Mouse (Mus musculus) intestine, embryonic 14.5 days (tissue): Measurements from ENCODE around the gene Abi3bp. TPM values are rescaled to one million over a fixed set of nuclear protein-coding genes. Genes with fewer than 3 reads are reported as not detected.
A peak's percentile ranks its signal among the peaks of the same experiment; 100 is the strongest.

ENCODE experiments used
- ATAC-seq: fragments of 200-750 bp; cut with Nextera tagmentation; replicated peaks from 2 replicates; pipeline ENCODE4 v1.8.0; 2017; ENCODE audit warnings: low read depth, moderate number of reproducible peaks, moderate TSS enrichment, moderate library complexity; ENCODE audit not compliant: low FRiP score, low TSS enrichment
- DNase-seq: peaks from one replicate; pipeline ENCODE4 v3.0.0-alpha.2; 2018; ENCODE audit warnings: low spot score
- H3K27ac ChIP-seq: fragments of 300-500 bp; sonication (generic); 2 replicates; pipeline ENCODE4 v1.5.1; 2014; ENCODE audit warnings: low read depth, mild to moderate bottlenecking, control low read depth
- H3K27me3 ChIP-seq: fragments of 300-500 bp; sonication (generic); replicated peaks from 2 replicates; pipeline ENCODE4 v1.6.1; 2014; ENCODE audit warnings: low read length, control low read depth; ENCODE audit not compliant: control insufficient read depth, insufficient read depth
- H3K36me3 ChIP-seq: fragments of 300-500 bp; sonication (generic); 2 replicates; pipeline ENCODE4 v1.6.1; 2014; ENCODE audit warnings: low read length, control low read depth; ENCODE audit not compliant: control insufficient read depth, insufficient read depth
- H3K4me1 ChIP-seq: fragments of 300-500 bp; sonication (generic); replicated peaks from 2 replicates; pipeline ENCODE4 v1.6.1; 2014; ENCODE audit warnings: low read length, control low read depth, mixed read lengths; ENCODE audit not compliant: control insufficient read depth, insufficient read depth
- H3K4me2 ChIP-seq: fragments of 300-500 bp; sonication (generic); 2 replicates; pipeline ENCODE4 v1.6.1; 2014; ENCODE audit warnings: low read length
- H3K4me3 ChIP-seq: fragments of 300-500 bp; sonication (generic); 2 replicates; pipeline ENCODE4 v1.5.1; 2014; ENCODE audit warnings: low read depth, low read length, control low read depth, mixed read lengths
- H3K9ac ChIP-seq: fragments of 300-500 bp; sonication (generic); 2 replicates; pipeline ENCODE4 v1.6.1; 2014; ENCODE audit warnings: mild to moderate bottlenecking, low read length
- H3K9me3 ChIP-seq: fragments of 300-500 bp; sonication (generic); 2 replicates; pipeline ENCODE4 v1.6.1; 2016; ENCODE audit warnings: low read length, control low read depth; ENCODE audit not compliant: control insufficient read depth
- WGBS: fragments of 180-500 bp; shearing (Covaris S2); extraction: QIAGEN DNeasy Blood & Tissue Kit; methylation state at CpG from one replicate; pipeline ENCODE4 v1.1.7; 2014; 5-methylcytosine and 5-hydroxymethylcytosine counted together
- polyA plus RNA-seq: library from polyadenylated mRNA; unstranded; fragments of >200 nt; fragmentation: Nextera tagmentation; extraction: Ambion mirVana; gene quantifications from 2 replicates; pipeline ENCODE4 v1.2.1, GENCODE M21; 2014

Abi3bp gene
- polyA plus RNA-seq, 1 experiment from 2014 or later: 12.9 TPM

GRCm38 (mm10) chr16:56686747-56687146 is 209.1 kb downstream of the Abi3bp start:
- Histone ChIP-seq H3K27ac (no peak overlapping the region), H3K4me1 (no peaks in the 10 kb centered on the region), H3K4me2 (no peak overlapping the region), H3K4me3 (no peak overlapping the region), H3K9me3 (no peaks in the 10 kb centered on the region), H3K27me3 (no peaks in the 10 kb centered on the region), H3K9ac (no peak overlapping the region), H3K36me3 (peaks cover 62% of the 10 kb centered on the region)
- 88% methylated on average over 5 of the region's 5 CpGs for WGBS
- no peak for ATAC-seq
- no peak for DNase-seq

GRCm38 (mm10) chr16:56690715-56691114 is 213.0 kb downstream of the Abi3bp start:
- no peaks in the 10 kb centered on the region for H3K9me3 ChIP-seq
- H3K4me1 ChIP-seq: no peaks in the 10 kb centered on the region
- DNase-seq (no peak), ATAC-seq (no peak)
- H3K36me3 ChIP-seq: peaks cover 78% of the 10 kb centered on the region
- no peak overlapping the region for H3K4me3 ChIP-seq
- H3K4me2 ChIP-seq: no peak overlapping the region
- no peak overlapping the region for H3K27ac ChIP-seq
- WGBS: 96% methylated on average over 7 of the region's 7 CpGs
- no peak overlapping the region for H3K9ac ChIP-seq
- no peaks in the 10 kb centered on the region for H3K27me3 ChIP-seq

DNA sequence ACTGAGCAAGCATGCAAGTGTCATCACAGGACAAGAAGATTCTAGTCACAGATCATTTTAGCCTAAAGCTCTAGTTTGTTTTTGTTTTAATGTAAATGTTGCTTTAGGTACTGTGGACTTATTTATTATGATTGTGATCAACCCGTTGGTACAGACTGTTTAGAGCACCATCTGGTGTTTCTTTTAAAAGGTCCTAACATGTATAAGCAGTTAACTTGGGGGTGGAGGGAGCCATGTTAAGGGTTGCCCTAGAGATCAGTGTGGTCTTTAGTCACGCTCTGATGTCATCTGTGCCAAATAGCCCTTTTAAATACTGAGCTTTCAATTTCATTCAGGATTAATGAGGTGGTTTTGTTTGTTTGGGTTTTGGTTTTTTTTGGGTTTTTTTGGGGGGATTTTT is 218.8 kb downstream of the Abi3bp start:
- no peak for ATAC-seq
- Histone ChIP-seq H3K9ac (no peak overlapping the region), H3K36me3 (peaks cover 78% of the 10 kb centered on the region)

DNA sequence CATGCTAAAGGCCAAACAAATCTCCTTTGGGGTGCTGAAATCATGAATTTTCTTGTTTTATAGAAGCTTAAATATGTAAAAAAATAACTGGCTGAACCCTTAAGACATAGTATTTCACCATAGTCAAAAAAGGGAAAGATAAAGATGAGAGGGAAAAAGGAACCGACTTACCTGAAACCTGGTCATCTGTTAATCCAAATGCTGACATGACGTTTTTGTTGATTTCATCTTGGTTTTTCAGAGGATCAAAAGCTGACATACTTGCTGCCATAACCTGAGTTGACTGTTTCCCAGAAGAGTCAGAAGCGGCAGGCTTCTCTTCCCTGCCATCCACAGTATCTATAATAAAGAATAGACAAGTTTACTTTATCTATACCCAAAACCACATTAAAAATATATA is 223.2 kb downstream of the Abi3bp start:
- DNase-seq (no peak), ATAC-seq (no peak)
- Histone ChIP-seq H3K4me3 (no peak overlapping the region), H3K36me3 (peaks cover 69% of the 10 kb centered on the region), H3K9me3 (no peaks in the 10 kb centered on the region), H3K27me3 (no peaks in the 10 kb centered on the region), H3K9ac (no peak overlapping the region), H3K4me2 (no peak overlapping the region), H3K4me1 (no peaks in the 10 kb centered on the region), H3K27ac (no peak overlapping the region)
- 93% methylated on average over 3 of the region's 3 CpGs for WGBS

More for the DNA sequence above, 218.8 kb downstream of the Abi3bp start:
- DNase-seq: no peak
- H3K27ac ChIP-seq: no peak overlapping the region
- 71% methylated on average over 2 of the region's 2 CpGs for WGBS
- H3K4me1 ChIP-seq: no peaks in the 10 kb centered on the region
- H3K4me3 ChIP-seq: no peak overlapping the region
- no peaks in the 10 kb centered on the region for H3K27me3 ChIP-seq
- H3K4me2 ChIP-seq: no peak overlapping the region
- no peaks in the 10 kb centered on the region for H3K9me3 ChIP-seq

GRCm38 (mm10) chr16:56705731-56706130 is 228.1 kb downstream of the Abi3bp start:
- H3K36me3 ChIP-seq: peaks cover 74% of the 10 kb centered on the region

GRCm38 (mm10) chr16:56710071-56710470 is 232.4 kb downstream of the Abi3bp start:
- no peaks in the 10 kb centered on the region for H3K9me3 ChIP-seq
- H3K27ac ChIP-seq: no peak overlapping the region
- H3K9ac ChIP-seq: no peak overlapping the region
- H3K36me3 ChIP-seq: peaks cover 63% of the 10 kb centered on the region
- ATAC-seq (no peak), DNase-seq (no peak)
- whole genome bisulfite sequencing: 85% methylated on average over 3 of the region's 3 CpGs
- no peaks in the 10 kb centered on the region for H3K4me1 ChIP-seq
- H3K4me2 ChIP-seq: no peak overlapping the region
- H3K27me3 ChIP-seq: no peaks in the 10 kb centered on the region
- no peak overlapping the region for H3K4me3 ChIP-seq

More at GRCm38 (mm10) chr16:56705731-56706130, 228.1 kb downstream of the Abi3bp start:
- Histone ChIP-seq H3K4me3 (no peak overlapping the region), H3K9ac (no peak overlapping the region), H3K4me2 (no peak overlapping the region), H3K27me3 (no peaks in the 10 kb centered on the region), H3K9me3 (no peaks in the 10 kb centered on the region), H3K4me1 (no peaks in the 10 kb centered on the region), H3K27ac (no peak overlapping the region)
- ATAC-seq (no peak), DNase-seq (no peak)
- 78% methylated on average over 3 of the region's 3 CpGs for WGBS

DNA sequence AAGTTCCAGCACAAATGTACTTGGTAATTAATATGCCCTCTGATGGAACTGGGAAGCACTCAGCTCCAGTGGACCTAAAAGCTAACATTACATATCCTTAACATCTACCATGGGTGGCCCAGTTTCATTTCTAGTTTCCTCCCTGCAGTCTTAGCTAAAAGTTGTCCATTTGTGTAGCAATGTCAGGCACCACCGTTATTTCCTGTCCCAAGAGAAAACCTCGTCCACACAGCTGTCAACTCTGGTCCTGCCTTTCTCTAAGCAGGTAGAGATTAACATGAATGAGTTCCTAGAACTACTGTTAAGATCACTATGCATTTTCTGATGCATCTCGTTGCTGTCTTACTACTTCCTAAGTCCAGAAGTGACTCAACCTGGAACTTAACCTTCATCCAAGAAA is 237.9 kb downstream of the Abi3bp start:
- Histone ChIP-seq H3K9ac (no peak overlapping the region), H3K36me3 (peaks cover 21% of the 10 kb centered on the region), H3K4me1 (peaks cover 16% of the 10 kb centered on the region), H3K27me3 (no peaks in the 10 kb centered on the region), H3K27ac (no peak overlapping the region), H3K4me2 (peak overlapping the region; percentile 73), H3K4me3 (peak overlapping the region; percentile 87; the same call in 1 of the 2 replicates), H3K9me3 (no peaks in the 10 kb centered on the region)
- 67% methylated on average over 3 of the region's 3 CpGs for WGBS
- DNase-seq: no peak
- no peak for ATAC-seq

DNA sequence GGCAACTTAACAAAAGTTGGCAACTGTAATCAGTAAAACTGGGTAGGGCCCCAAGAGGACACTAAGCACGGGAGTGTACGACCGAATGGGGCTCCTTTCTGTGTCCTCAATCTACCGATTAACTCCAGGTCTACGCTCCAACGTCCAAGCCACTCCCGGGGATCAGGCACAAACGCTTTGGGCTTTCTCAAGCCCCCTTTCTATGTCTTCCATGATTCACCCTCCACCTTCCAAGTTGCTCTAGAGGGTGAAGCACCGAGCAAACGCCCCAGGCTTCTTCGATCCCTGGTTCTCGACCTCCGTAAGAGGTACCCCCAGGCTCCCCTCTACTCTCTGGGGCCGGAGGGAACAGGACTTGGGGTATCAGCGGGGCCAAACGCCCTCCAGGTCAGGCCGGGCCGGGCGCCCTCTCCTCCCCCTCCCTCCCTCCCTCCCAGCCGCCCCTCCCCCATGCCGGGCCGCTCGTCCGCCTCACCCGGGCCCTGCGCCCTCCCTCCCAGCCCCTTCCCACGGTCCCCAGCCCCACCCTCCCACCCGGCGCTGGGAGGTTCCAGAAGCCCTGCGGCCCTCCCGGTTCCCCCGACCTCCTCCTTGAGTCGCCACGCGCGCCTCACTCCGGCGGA is 239.0 kb downstream of the Abi3bp start:
- ATAC-seq (peak; percentile 82), DNase-seq (peak; percentile 85)
- Histone ChIP-seq H3K9me3 (no peaks in the 10 kb centered on the region), H3K4me1 (peaks cover 16% of the 10 kb centered on the region), H3K27ac (peak overlapping the region; percentile 98), H3K9ac (peak overlapping the region; percentile 85), H3K27me3 (no peaks in the 10 kb centered on the region), H3K4me3 (peak overlapping the region; percentile 87), H3K4me2 (peak overlapping the region; percentile 73), H3K36me3 (peaks cover 11% of the 10 kb centered on the region)
- WGBS: 0% methylated on average over 30 of the region's 38 CpGs
